Mouse (Mus musculus) limb, embryonic 14.5 days (tissue): ENCODE measurements around the gene Gm20518. TPM values are rescaled to one million over a fixed set of nuclear protein-coding genes. Genes with fewer than 3 reads are reported as not detected.

Experiments
- ATAC-seq: fragments of 200-750 bp; cut with Nextera tagmentation; 2 replicates; pipeline ENCODE4 v1.8.0; 2017; ENCODE audit warnings: low read depth, moderate number of reproducible peaks, moderate TSS enrichment; ENCODE audit not compliant: low FRiP score
- DNase-seq: peaks from one replicate; pipeline ENCODE4 v3.0.0-alpha.2; 2015; ENCODE audit warnings: low spot score
- H3K27ac ChIP-seq: fragments of 300-500 bp; sonication (generic); replicated peaks from 2 replicates; pipeline ENCODE4 v1.5.1; 2014; ENCODE audit warnings: low read depth, mild to moderate bottlenecking, low read length, moderate library complexity, mixed read lengths
- H3K27me3 ChIP-seq: fragments of 300-500 bp; sonication (generic); 2 replicates; pipeline ENCODE4 v1.6.1; 2014; ENCODE audit warnings: low read length, mixed read lengths; ENCODE audit not compliant: control insufficient read depth, insufficient read depth
- H3K36me3 ChIP-seq: fragments of 300-500 bp; sonication (generic); 2 replicates; pipeline ENCODE4 v1.6.1; 2014; ENCODE audit warnings: mild to moderate bottlenecking, low read length, moderate library complexity, mixed read lengths; ENCODE audit not compliant: control insufficient read depth, insufficient read depth
- H3K4me1 ChIP-seq: fragments of 300-500 bp; sonication (generic); 2 replicates; pipeline ENCODE4 v1.6.1; 2014; ENCODE audit warnings: antibody characterized with exemption, low read length, mixed read lengths; ENCODE audit not compliant: control insufficient read depth, insufficient read depth
- H3K4me2 ChIP-seq: fragments of 300-500 bp; sonication (generic); replicated peaks from 2 replicates; pipeline ENCODE4 v1.6.1; 2014; ENCODE audit warnings: low read depth, mild to moderate bottlenecking, low read length, moderate library complexity; ENCODE audit not compliant: severe bottlenecking
- H3K4me3 ChIP-seq: fragments of 300-500 bp; sonication (generic); replicated peaks from 2 replicates; pipeline ENCODE4 v1.5.1; 2014; ENCODE audit warnings: low read length
- H3K9ac ChIP-seq: fragments of 300-500 bp; sonication (generic); 2 replicates; pipeline ENCODE4 v1.6.1; 2014; ENCODE audit warnings: mild to moderate bottlenecking, low read depth, low read length, moderate library complexity; ENCODE audit not compliant: severe bottlenecking
- H3K9me3 ChIP-seq: fragments of 300-500 bp; sonication (generic); 2 replicates; pipeline ENCODE4 v1.6.1; 2016; ENCODE audit warnings: low read length; ENCODE audit not compliant: control insufficient read depth
- POLR2A ChIP-seq: fragments of 200-500 bp; IDR thresholded peaks from 2 replicates; pipeline ENCODE4 v1.8.0; 2012; ENCODE audit warnings: inconsistent platforms, mild to moderate bottlenecking, moderate library complexity, borderline replicate concordance; ENCODE audit not compliant: insufficient read depth, insufficient read length; ENCODE audit errors: extremely low read depth
- WGBS: fragments of 180-500 bp; shearing (Covaris S2); extraction: QIAGEN DNeasy Blood & Tissue Kit; methylation state at CpG from one replicate; pipeline ENCODE4 v1.1.7; 2014; 5-methylcytosine and 5-hydroxymethylcytosine counted together
- polyA plus RNA-seq, 2 experiments: library from polyadenylated mRNA; depleted of rRNA in 1 of 2; stranded (reverse) in 1 of 2; unstranded in 1 of 2; fragments of >200 nt; fragmentation: Nextera tagmentation in 1 of 2; extraction: Ambion mirVana in 1 of 2; gene quantifications; 2 replicates each; pipeline versions ENCODE4 v1.2.1 to v1.2.3; 2012 to 2014

Gene Gm20518
- polyA plus RNA-seq, 2 experiments, result 0.22 to 2.1 TPM

GRCm38 (mm10) chr16:17833681-17834399 is 57.6 kb downstream of the Gm20518 start:
- Histone ChIP-seq H3K36me3 (no peaks in the 10 kb centered on the region), H3K9ac (peak overlapping the region; percentile 71), H3K9me3 (no peaks in the 10 kb centered on the region), H3K4me2 (peak overlapping the region; percentile 98), H3K27ac (peak overlapping the region; percentile 33; the same call in 1 of the 2 replicates), H3K4me3 (peak overlapping the region; percentile 60), H3K4me1 (peaks cover 7% of the 10 kb centered on the region), H3K27me3 (peaks cover 25% of the 10 kb centered on the region)
- peak; percentile 56 for ATAC-seq
- TF ChIP-seq POLR2A, result peak; percentile 33; the same call in 1 of the 2 replicates
- 3% methylated on average over 55 of the region's 103 CpGs for WGBS
- DNase-seq, result peak; percentile 48

- no peak for TF ChIP-seq POLR2A
- Histone ChIP-seq H3K9ac (peak overlapping the region; percentile 71), H3K27ac (peak overlapping the region; percentile 33; the same call in 1 of the 2 replicates), H3K4me3 (peak overlapping the region; percentile 60), H3K4me1 (peaks cover 7% of the 10 kb centered on the region), H3K4me2 (peak overlapping the region; percentile 98), H3K36me3 (no peaks in the 10 kb centered on the region), H3K27me3 (peaks cover 25% of the 10 kb centered on the region), H3K9me3 (no peaks in the 10 kb centered on the region)
- DNase-seq, result no peak
- peak; percentile 62 for ATAC-seq
- WGBS, result 4% methylated on average over 34 of the region's 37 CpGs
Measured at GRCm38 (mm10) chr16:17833321-17833680, 58.2 kb downstream of the Gm20518 start.

GRCm38 (mm10) chr16:17832821-17833220 is 58.6 kb downstream of the Gm20518 start, which contains the start of gene B830017H08Rik:
B830017H08Rik (plus strand) TSS chr16:17833121.
- peaks cover 7% of the 10 kb centered on the region for H3K4me1 ChIP-seq
- ATAC-seq (no peak), DNase-seq (no peak)
- no peaks in the 10 kb centered on the region for H3K9me3 ChIP-seq
- H3K36me3 ChIP-seq, result no peaks in the 10 kb centered on the region
- H3K4me3 ChIP-seq, result peak within 1 kb of the TSS; percentile 60
- H3K4me2 ChIP-seq, result peak within 1 kb of the TSS; percentile 98
- H3K27ac ChIP-seq, result peak within 1 kb of the TSS; percentile 33; the same call in 1 of the 2 replicates
- H3K27me3 ChIP-seq, result peaks cover 25% of the 10 kb centered on the region
- peak within 1 kb of the TSS; percentile 71 for H3K9ac ChIP-seq
- no peak for TF ChIP-seq POLR2A
- WGBS, result 21% methylated on average over 7 of the region's 7 CpGs

GRCm38 (mm10) chr16:17831781-17832180 is 59.7 kb downstream of the Gm20518 start:
- Histone ChIP-seq H3K4me3 (no peak overlapping the region), H3K27ac (no peak overlapping the region), H3K4me1 (peaks cover 7% of the 10 kb centered on the region), H3K4me2 (no peak overlapping the region), H3K9me3 (no peaks in the 10 kb centered on the region), H3K27me3 (peaks cover 25% of the 10 kb centered on the region), H3K9ac (no peak overlapping the region), H3K36me3 (no peaks in the 10 kb centered on the region)
- TF ChIP-seq POLR2A, result no peak
- WGBS, result 19% methylated on average over 11 of the region's 11 CpGs
- DNase-seq (no peak), ATAC-seq (no peak)

- ATAC-seq (no peak), DNase-seq (no peak)
- H3K9ac ChIP-seq, result peak overlapping the region; percentile 31; the same call in 1 of the 2 replicates
- H3K27me3 ChIP-seq, result peaks cover 23% of the 10 kb centered on the region
- WGBS, result 65% methylated on average over 10 of the region's 10 CpGs
- H3K36me3 ChIP-seq, result no peaks in the 10 kb centered on the region
- H3K4me3 ChIP-seq, result no peak overlapping the region
- no peak for TF ChIP-seq POLR2A
- no peak overlapping the region for H3K4me2 ChIP-seq
- no peak overlapping the region for H3K27ac ChIP-seq
- H3K9me3 ChIP-seq, result no peaks in the 10 kb centered on the region
- peaks cover 7% of the 10 kb centered on the region for H3K4me1 ChIP-seq
Measured at GRCm38 (mm10) chr16:17830385-17831178, 60.9 kb downstream of the Gm20518 start.
